Mouse (Mus musculus) ovary, postnatal 36 days (tissue): ENCODE measurements around the gene Mrpl35.
A peak's percentile ranks its signal among the peaks of the same experiment; 100 is the strongest.

ENCODE experiments used
- DNase-seq: peaks from one replicate; pipeline ENCODE4 v3.0.0; 2022; ENCODE audit warnings: low spot score, mixed read lengths

Gene Mrpl35

GRCm38 (mm10) chr6:71799391-71799790, 27.4 kb downstream of the Mrpl35 start:
- no peak for DNase-seq

GRCm38 (mm10) chr6:71791771-71792170, 35.0 kb downstream of the Mrpl35 start:
- DNase-seq, result no peak

GRCm38 (mm10) chr6:71788348-71788747, 38.4 kb downstream of the Mrpl35 start:
- no peak for DNase-seq

GRCm38 (mm10) chr6:71783165-71783564, 43.6 kb downstream of the Mrpl35 start:
- no peak for DNase-seq

GRCm38 (mm10) chr6:71780431-71780830, 46.3 kb downstream of the Mrpl35 start:
- no peak for DNase-seq

GRCm38 (mm10) chr6:71779831-71780230, 46.9 kb downstream of the Mrpl35 start:
- DNase-seq, result no peak

GRCm38 (mm10) chr6:71778016-71778415, 48.8 kb downstream of the Mrpl35 start:
- no peak for DNase-seq

GRCm38 (mm10) chr6:71772636-71773208, 54.0 kb downstream of the Mrpl35 start:
- DNase-seq, result peak; percentile 13

- no peak for DNase-seq
Observed at GRCm38 (mm10) chr6:71772156-71772555, 54.6 kb downstream of the Mrpl35 start.

- DNase-seq, result no peak
Observed at GRCm38 (mm10) chr6:71771282-71771681, 55.5 kb downstream of the Mrpl35 start.

- no peak for DNase-seq
Observed at GRCm38 (mm10) chr6:71770856-71771255, 55.9 kb downstream of the Mrpl35 start.

GRCm38 (mm10) chr6:71769901-71770690, 56.7 kb downstream of the Mrpl35 start:
- DNase-seq, result no peak

GRCm38 (mm10) chr6:71767761-71768160, 59.0 kb downstream of the Mrpl35 start:
- DNase-seq, result no peak
